8 mouse cellular contexts compared by ENCODE assay signal in the genomic region with DNA sequence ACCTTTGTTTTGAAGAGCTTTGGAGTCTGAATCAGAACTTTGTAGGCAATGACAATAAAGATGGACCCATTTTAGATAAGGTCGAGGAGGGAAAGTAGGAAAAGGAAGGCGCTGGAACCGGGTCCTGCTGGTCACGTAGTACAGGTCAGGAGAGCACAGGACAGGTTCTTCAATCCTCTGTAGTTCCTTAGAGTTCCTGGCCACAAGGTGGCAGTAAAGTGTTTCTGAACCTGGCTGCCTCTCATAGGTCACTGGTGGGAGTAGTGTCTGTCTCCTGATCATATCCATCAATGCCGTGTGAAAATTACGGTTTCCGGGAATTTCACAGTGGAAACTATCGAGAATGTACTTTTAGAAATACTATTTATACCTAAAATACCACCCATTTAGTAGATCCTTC. TPM values are rescaled to one million over a fixed set of nuclear protein-coding genes. Genes with fewer than 3 reads are reported as not detected.
A peak's percentile ranks its signal among the peaks of the same experiment; 100 is the strongest.
DNase-seq lines count a peak whose midpoint lies in the region; ATAC-seq and TF ChIP-seq lines count a peak whose summit lies in the region.

No protein-coding gene starts in this region.

- intact Hi-C loops in heart, adult 2 months (cut with DNase I): loop anchor here (1.0 kb wide), 2 partner anchors 90 to 130 kb away; no protein-coding TSS in a partner anchor

- 52% methylated on average over 8 of the region's 8 CpGs for WGBS in forebrain, embryonic 14.5 days
- WGBS in forebrain, embryonic 15.5 days: 56% methylated on average over 8 of the region's 8 CpGs
- 19% methylated on average over 8 of the region's 8 CpGs for WGBS in heart, adult 2 months
- WGBS in lung, embryonic 16.5 days: 21% methylated on average over 8 of the region's 8 CpGs
- WGBS in small intestine, adult 2 months: 18% methylated on average over 8 of the region's 8 CpGs

- no peaks in the 10 kb centered on the region; the same call in 1 of the 2 replicates for H3K79me2 ChIP-seq in heart, adult 2 months (replicated peaks; ENCODE audit: control insufficient read depth, insufficient read depth, low read length)

- TF ChIP-seq CTCF in G1E (IDR thresholded peaks at IDR 0.05; ENCODE audit: low read depth, low read length): peak; percentile 54; the same call in 1 of the 2 replicates
- TF ChIP-seq CTCF in heart, adult 2 months (IDR thresholded peaks at IDR 0.05): peak; percentile 92
- peak; percentile 44; the same call in 1 of the 2 replicates for TF ChIP-seq CTCF in small intestine, adult 2 months (IDR thresholded peaks at IDR 0.05; ENCODE audit: extremely low read depth, insufficient read length, insufficient replicate concordance, low read depth, low read length)

- H3K36me3 ChIP-seq in forebrain, embryonic 14.5 days (ENCODE audit: control insufficient read depth, insufficient read depth, low read length): peaks cover 90% of the 10 kb centered on the region
- H3K36me3 ChIP-seq in forebrain, embryonic 15.5 days: peaks cover 84% of the 10 kb centered on the region
- H3K36me3 ChIP-seq in G1E (replicated peaks): peaks cover 95% of the 10 kb centered on the region
- peaks cover 5% of the 10 kb centered on the region for H3K36me3 ChIP-seq in heart, adult 2 months (ENCODE audit: control insufficient read depth, insufficient read depth, low read length)
- peaks cover 60% of the 10 kb centered on the region for H3K36me3 ChIP-seq in lung, embryonic 16.5 days (ENCODE audit: control insufficient read depth, insufficient read depth, low read length)
- peaks cover 59% of the 10 kb centered on the region for H3K36me3 ChIP-seq in small intestine, adult 2 months (ENCODE audit: control insufficient read depth, insufficient read depth, low read length)

- TF ChIP-seq POLR2A in heart, adult 2 months (IDR thresholded peaks at IDR 0.05; ENCODE audit: insufficient read depth, low read depth, low read length): no peak
- TF ChIP-seq POLR2A in small intestine, adult 2 months (IDR thresholded peaks at IDR 0.05; ENCODE audit: low read depth, low read length): no peak

- TF ChIP-seq EP300 in heart, adult 2 months (IDR thresholded peaks at IDR 0.05; ENCODE audit: insufficient read depth, low read depth, low read length): peak; percentile 72; the same call in 1 of the 2 replicates

- no peak overlapping the region for H3K4me2 ChIP-seq in forebrain, embryonic 14.5 days (ENCODE audit: low read length)
- H3K4me2 ChIP-seq in forebrain, embryonic 15.5 days (replicated peaks): no peak overlapping the region
- no peak overlapping the region for H3K4me2 ChIP-seq in lung, embryonic 16.5 days (ENCODE audit: low read depth, low read length)

- no peak overlapping the region for H3K4me3 ChIP-seq in forebrain, embryonic 14.5 days (ENCODE audit: low read depth, low read length)
- no peak overlapping the region for H3K4me3 ChIP-seq in forebrain, embryonic 15.5 days
- no peak overlapping the region for H3K4me3 ChIP-seq in G1E (ENCODE audit: low read depth, low read length)
- H3K4me3 ChIP-seq in heart, adult 2 months: no peak overlapping the region
- H3K4me3 ChIP-seq in lung, embryonic 16.5 days (ENCODE audit: low read length): no peak overlapping the region
- no peak overlapping the region for H3K4me3 ChIP-seq in small intestine, adult 2 months (ENCODE audit: low read depth, low read length)

- no peaks in the 10 kb centered on the region for H3K27me3 ChIP-seq in forebrain, embryonic 14.5 days (replicated peaks; ENCODE audit: control insufficient read depth, insufficient read depth, low read length)
- H3K27me3 ChIP-seq in forebrain, embryonic 15.5 days: no peaks in the 10 kb centered on the region
- H3K27me3 ChIP-seq in G1E (ENCODE audit: insufficient read depth, low read length): no peaks in the 10 kb centered on the region
- no peaks in the 10 kb centered on the region for H3K27me3 ChIP-seq in heart, adult 2 months (ENCODE audit: control insufficient read depth, insufficient read depth, low read length)
- H3K27me3 ChIP-seq in lung, embryonic 16.5 days (ENCODE audit: control insufficient read depth, insufficient read depth, low read depth, low read length): no peaks in the 10 kb centered on the region
- no peaks in the 10 kb centered on the region for H3K27me3 ChIP-seq in small intestine, adult 2 months (ENCODE audit: control insufficient read depth, insufficient read depth, low read length)

- H3K9ac ChIP-seq in forebrain, embryonic 14.5 days (ENCODE audit: low read length): no peak overlapping the region
- H3K9ac ChIP-seq in forebrain, embryonic 15.5 days (replicated peaks): no peak overlapping the region
- H3K9ac ChIP-seq in heart, adult 2 months (ENCODE audit: low read depth, low read length): no peak overlapping the region
- no peak overlapping the region for H3K9ac ChIP-seq in lung, embryonic 16.5 days (ENCODE audit: low read length)

- H3K4me1 ChIP-seq in forebrain, embryonic 14.5 days (ENCODE audit: control insufficient read depth, insufficient read depth, low read length): no peaks in the 10 kb centered on the region
- no peaks in the 10 kb centered on the region for H3K4me1 ChIP-seq in forebrain, embryonic 15.5 days
- peaks cover 42% of the 10 kb centered on the region for H3K4me1 ChIP-seq in G1E (ENCODE audit: insufficient read depth, low read depth, low read length)
- H3K4me1 ChIP-seq in heart, adult 2 months (ENCODE audit: control insufficient read depth, insufficient read depth, low read length): peaks cover 1% of the 10 kb centered on the region
- H3K4me1 ChIP-seq in lung, embryonic 16.5 days (replicated peaks; ENCODE audit: control insufficient read depth, insufficient read depth, low read length): no peaks in the 10 kb centered on the region
- no peaks in the 10 kb centered on the region for H3K4me1 ChIP-seq in small intestine, adult 2 months (ENCODE audit: control insufficient read depth, insufficient read depth, insufficient read length, low read length)

- no peak for ATAC-seq in forebrain, embryonic 14.5 days
- no peak for ATAC-seq in forebrain, embryonic 15.5 days (replicated peaks)
- ATAC-seq in G1E (ENCODE audit: extremely low read depth, insufficient number of reproducible peaks, low FRiP score, poor library complexity, severe bottlenecking): no peak
- peak; percentile 70; the same call in 1 of the 2 replicates for ATAC-seq in lung, embryonic 16.5 days (ENCODE audit: low read depth)

- H3K27ac ChIP-seq in forebrain, embryonic 14.5 days (ENCODE audit: low read depth, low read length): no peak overlapping the region
- H3K27ac ChIP-seq in forebrain, embryonic 15.5 days (replicated peaks): no peak overlapping the region
- H3K27ac ChIP-seq in heart, adult 2 months: no peak overlapping the region
- H3K27ac ChIP-seq in lung, embryonic 16.5 days (ENCODE audit: low read length): no peak overlapping the region
- no peak overlapping the region for H3K27ac ChIP-seq in small intestine, adult 2 months (ENCODE audit: insufficient read depth, low read depth, low read length)

- no peaks in the 10 kb centered on the region for H3K9me3 ChIP-seq in forebrain, embryonic 14.5 days (replicated peaks; ENCODE audit: control insufficient read depth, low read length)
- no peaks in the 10 kb centered on the region for H3K9me3 ChIP-seq in forebrain, embryonic 15.5 days
- H3K9me3 ChIP-seq in G1E (replicated peaks): no peaks in the 10 kb centered on the region
- H3K9me3 ChIP-seq in lung, embryonic 16.5 days (ENCODE audit: control insufficient read depth, low read length): no peaks in the 10 kb centered on the region

- DNase-seq in forebrain, embryonic 14.5 days (ENCODE audit: low spot score): peak; percentile 71
- DNase-seq in G1E (ENCODE audit: low spot score): no peak
- DNase-seq in cerebellum, adult 9-10 months: peak; percentile 73
- DNase-seq in heart, adult 2 months: peak; percentile 56 to 58
- peak; percentile 86 for DNase-seq in kidney, postnatal 14 days

RNA-seq across cellular contexts. Expression of gene Dnajc8, which starts 10.5 kb away (rescaled TPM):
- 152 and 160 TPM in 2 replicates for polyA plus RNA-seq in forebrain, embryonic 14.5 days (2014; fragmentation: Nextera tagmentation; extraction: Ambion mirVana)
- polyA plus RNA-seq in forebrain, embryonic 15.5 days (2015; fragmentation: Nextera tagmentation; extraction: Ambion mirVana): 146 and 150 TPM in 2 replicates
- 240 and 275 TPM in 2 replicates for total RNA-seq in G1E (2014; fragmentation: Nextera tagmentation)
- 329 and 337 TPM in 2 replicates for total RNA-seq in G1E (2017)
- polyA plus RNA-seq in G1E (2012): 164 and 213 TPM in 2 replicates
- total RNA-seq in heart, adult 2 months (2021): 10 to 100 TPM; 53.3 to 58.8 TPM
- 29.1 and 40.0 TPM in 2 replicates for polyA plus RNA-seq in heart, adult 2 months (2012; rRNA removed)
- 159 and 171 TPM in 2 replicates for polyA plus RNA-seq in lung, embryonic 16.5 days (2015; fragmentation: Nextera tagmentation; extraction: Ambion mirVana)
- polyA plus RNA-seq in small intestine, adult 2 months (2012; rRNA removed): 5.0 and 9.0 TPM in 2 replicates

RNA-seq across cellular contexts. Expression of gene Atpif1, which starts 12.4 kb away (rescaled TPM):
- polyA plus RNA-seq in forebrain, embryonic 14.5 days (2014; fragmentation: Nextera tagmentation; extraction: Ambion mirVana): 1,314 and 1,514 TPM in 2 replicates
- polyA plus RNA-seq in forebrain, embryonic 15.5 days (2015; fragmentation: Nextera tagmentation; extraction: Ambion mirVana): 1,097 and 1,228 TPM in 2 replicates
- total RNA-seq in G1E (2014; fragmentation: Nextera tagmentation) (797 and 914 TPM in 2 replicates), G1E (2017) (868 and 1,005 TPM in 2 replicates)
- 155 and 240 TPM in 2 replicates for polyA plus RNA-seq in G1E (2012)
- 100 to 1,000 TPM; 287 to 299 TPM for total RNA-seq in heart, adult 2 months (2021)
- 146 and 164 TPM in 2 replicates for polyA plus RNA-seq in heart, adult 2 months (2012; rRNA removed)
- polyA plus RNA-seq in lung, embryonic 16.5 days (2015; fragmentation: Nextera tagmentation; extraction: Ambion mirVana): 976 and 986 TPM in 2 replicates
- 63.8 and 147 TPM in 2 replicates for polyA plus RNA-seq in small intestine, adult 2 months (2012; rRNA removed)

RNA-seq across cellular contexts. Expression of gene Ptafr, which starts 18.0 kb away (rescaled TPM):
- polyA plus RNA-seq in forebrain, embryonic 14.5 days (2014; fragmentation: Nextera tagmentation; extraction: Ambion mirVana): 0.18 and 0.30 TPM in 2 replicates
- polyA plus RNA-seq in forebrain, embryonic 15.5 days (2015; fragmentation: Nextera tagmentation; extraction: Ambion mirVana): 0.26 and 0.39 TPM in 2 replicates
- not detected in 2 replicates for total RNA-seq in G1E (2014; fragmentation: Nextera tagmentation)
- 2.0 and 2.1 TPM in 2 replicates for total RNA-seq in G1E (2017)
- polyA plus RNA-seq in G1E (2012): 0.02 and 0.03 TPM in 2 replicates
- total RNA-seq in heart, adult 2 months (2021): 1 to 10 TPM; 1.7 to 1.8 TPM
- polyA plus RNA-seq in heart, adult 2 months (2012; rRNA removed): 3.1 and 4.4 TPM in 2 replicates
- 1.1 and 1.2 TPM in 2 replicates for polyA plus RNA-seq in lung, embryonic 16.5 days (2015; fragmentation: Nextera tagmentation; extraction: Ambion mirVana)
- 2.9 and 3.1 TPM in 2 replicates for polyA plus RNA-seq in small intestine, adult 2 months (2012; rRNA removed)

RNA-seq across cellular contexts. Expression of gene Sesn2, which starts 35.5 kb away (rescaled TPM):
- polyA plus RNA-seq in forebrain, embryonic 14.5 days (2014; fragmentation: Nextera tagmentation; extraction: Ambion mirVana): 2.9 and 4.5 TPM in 2 replicates
- 5.6 and 6.3 TPM in 2 replicates for polyA plus RNA-seq in forebrain, embryonic 15.5 days (2015; fragmentation: Nextera tagmentation; extraction: Ambion mirVana)
- total RNA-seq in G1E (2014; fragmentation: Nextera tagmentation): 51.6 and 51.8 TPM in 2 replicates
- 7.5 and 8.4 TPM in 2 replicates for total RNA-seq in G1E (2017)
- polyA plus RNA-seq in G1E (2012): 38.4 and 41.0 TPM in 2 replicates
- 1 to 10 TPM; 2.5 to 3.3 TPM for total RNA-seq in heart, adult 2 months (2021)
- 3.4 and 4.3 TPM in 2 replicates for polyA plus RNA-seq in heart, adult 2 months (2012; rRNA removed)
- 10.6 and 12.3 TPM in 2 replicates for polyA plus RNA-seq in lung, embryonic 16.5 days (2015; fragmentation: Nextera tagmentation; extraction: Ambion mirVana)
- polyA plus RNA-seq in small intestine, adult 2 months (2012; rRNA removed): 4.0 and 6.7 TPM in 2 replicates
